Mouse (Mus musculus) embryonic facial prominence, embryonic 14.5 days (tissue): ENCODE data around the gene Cog1. TPM values are rescaled to one million over a fixed set of nuclear protein-coding genes. Genes with fewer than 3 reads are reported as not detected.
A peak's percentile ranks its signal among the peaks of the same experiment; 100 is the strongest.
"Not testable (repeated sequence)": the region's sequence is repeated elsewhere in the genome, so short reads cannot be mapped to it uniquely, and the experiment has no call there.

Source experiments
- ATAC-seq: fragments of 200-750 bp; cut with Nextera tagmentation; 2 replicates; pipeline ENCODE4 v1.8.0; 2017; ENCODE audit warnings: low read depth, moderate number of reproducible peaks, moderate TSS enrichment
- DNase-seq: peaks from one replicate; pipeline ENCODE4 v3.0.0-alpha.2; 2015; ENCODE audit warnings: low spot score
- H3K27ac ChIP-seq: fragments of 300-500 bp; sonication (generic); replicated peaks from 2 replicates; pipeline ENCODE4 v1.5.1; 2014; ENCODE audit warnings: low read depth, mild to moderate bottlenecking, low read length, moderate library complexity
- H3K27me3 ChIP-seq: fragments of 300-500 bp; sonication (generic); replicated peaks from 2 replicates; pipeline ENCODE4 v1.6.1; 2014; ENCODE audit warnings: low read length; ENCODE audit not compliant: control insufficient read depth, insufficient read depth
- H3K36me3 ChIP-seq: fragments of 300-500 bp; sonication (generic); 2 replicates; pipeline ENCODE4 v1.6.1; 2014; ENCODE audit warnings: low read length, mixed read lengths; ENCODE audit not compliant: control insufficient read depth, insufficient read depth
- H3K4me1 ChIP-seq: fragments of 300-500 bp; sonication (generic); 2 replicates; pipeline ENCODE4 v1.6.1; 2014; ENCODE audit warnings: antibody characterized with exemption, low read length; ENCODE audit not compliant: control insufficient read depth, insufficient read depth
- H3K4me2 ChIP-seq: fragments of 300-500 bp; sonication (generic); 2 replicates; pipeline ENCODE4 v1.6.1; 2014; ENCODE audit warnings: low read depth, mild to moderate bottlenecking, low read length, moderate library complexity, mixed read lengths
- H3K4me3 ChIP-seq: fragments of 300-500 bp; sonication (generic); 2 replicates; pipeline ENCODE4 v1.5.1; 2014; ENCODE audit warnings: low read depth, mild to moderate bottlenecking, low read length
- H3K9ac ChIP-seq: fragments of 300-500 bp; sonication (generic); 2 replicates; pipeline ENCODE4 v1.6.1; 2014; ENCODE audit warnings: low read depth, mild to moderate bottlenecking, low read length, moderate library complexity, mixed read lengths
- H3K9me3 ChIP-seq: fragments of 300-500 bp; sonication (generic); 2 replicates; pipeline ENCODE4 v1.6.1; 2016; ENCODE audit warnings: low read length; ENCODE audit not compliant: control insufficient read depth
- WGBS: fragments of 180-500 bp; shearing (Covaris S2); extraction: QIAGEN DNeasy Blood & Tissue Kit; methylation state at CpG from one replicate; pipeline ENCODE4 v1.1.7; 2014; 5-methylcytosine and 5-hydroxymethylcytosine counted together
- polyA plus RNA-seq: library from polyadenylated mRNA; unstranded; fragments of >200 nt; fragmentation: Nextera tagmentation; extraction: Ambion mirVana; gene quantifications from 2 replicates; pipeline ENCODE4 v1.2.1, GENCODE M21; 2014

Cog1 gene
- polyA plus RNA-seq, 1 experiment from 2014 or later, result 23.4 TPM

- H3K4me1 ChIP-seq, result 0 out of 2 replicates have a peak, but pooled peaks cover 5% of the 10 kb centered on the region
- DNase-seq, result peak; percentile 75
- H3K9ac ChIP-seq, result no peak overlapping the region
- H3K9me3 ChIP-seq, result no peaks in the 10 kb centered on the region
- no peak overlapping the region for H3K4me2 ChIP-seq
- no peak overlapping the region for H3K4me3 ChIP-seq
- WGBS, result 38% methylated on average over 18 of the region's 18 CpGs
- 0 out of 2 replicates have a peak overlapping the region, but pooled peaks have one; percentile 2 for H3K27ac ChIP-seq
- H3K36me3 ChIP-seq, result peaks cover 82% of the 10 kb centered on the region
- ATAC-seq, result no peak
- no peaks in the 10 kb centered on the region for H3K27me3 ChIP-seq
Observed at GRCm38 (mm10) chr11:113654561-113655270, 5.7 kb downstream of the Cog1 start.

- Histone ChIP-seq H3K9ac (no peak overlapping the region), H3K9me3 (no peaks in the 10 kb centered on the region), H3K4me2 (no peak overlapping the region), H3K4me1 (no peaks in the 10 kb centered on the region), H3K4me3 (no peak overlapping the region), H3K27ac (no peak overlapping the region), H3K36me3 (peaks cover 98% of the 10 kb centered on the region), H3K27me3 (no peaks in the 10 kb centered on the region)
- ATAC-seq (no peak), DNase-seq (no peak)
- 96% methylated on average over 8 of the region's 8 CpGs for WGBS
Observed at GRCm38 (mm10) chr11:113656511-113656932, 7.6 kb downstream of the Cog1 start.

GRCm38 (mm10) chr11:113657221-113657620 lies 8.3 kb downstream of the Cog1 start:
- 49% methylated on average over 4 of the region's 4 CpGs for WGBS
- H3K4me1 ChIP-seq, result no peaks in the 10 kb centered on the region
- H3K27me3 ChIP-seq, result no peaks in the 10 kb centered on the region
- ATAC-seq (no peak), DNase-seq (no peak)
- no peak overlapping the region for H3K4me2 ChIP-seq
- H3K27ac ChIP-seq, result no peak overlapping the region
- no peak overlapping the region for H3K9ac ChIP-seq
- no peaks in the 10 kb centered on the region for H3K9me3 ChIP-seq
- peaks cover 98% of the 10 kb centered on the region for H3K36me3 ChIP-seq
- H3K4me3 ChIP-seq, result no peak overlapping the region

GRCm38 (mm10) chr11:113658319-113658718 lies 9.3 kb downstream of the Cog1 start:
- H3K36me3 ChIP-seq, result peaks cover 97% of the 10 kb centered on the region
- no peaks in the 10 kb centered on the region for H3K9me3 ChIP-seq
- DNase-seq, result no peak
- ATAC-seq, result no peak
- no peak overlapping the region for H3K9ac ChIP-seq
- H3K27me3 ChIP-seq, result no peaks in the 10 kb centered on the region
- no peak overlapping the region for H3K4me2 ChIP-seq
- H3K27ac ChIP-seq, result no peak overlapping the region
- H3K4me1 ChIP-seq, result no peaks in the 10 kb centered on the region
- H3K4me3 ChIP-seq, result no peak overlapping the region
- WGBS, result 94% methylated on average over 8 of the region's 8 CpGs

- H3K27me3 ChIP-seq, result no peaks in the 10 kb centered on the region
- WGBS, result 82% methylated on average over 4 of the region's 4 CpGs
- no peak overlapping the region for H3K9ac ChIP-seq
- no peak for ATAC-seq
- H3K4me2 ChIP-seq, result no peak overlapping the region
- no peaks in the 10 kb centered on the region for H3K9me3 ChIP-seq
- H3K4me3 ChIP-seq, result no peak overlapping the region
- H3K4me1 ChIP-seq, result no peaks in the 10 kb centered on the region
- H3K36me3 ChIP-seq, result peaks cover 97% of the 10 kb centered on the region
- H3K27ac ChIP-seq, result no peak overlapping the region
- DNase-seq, result no peak
Observed at GRCm38 (mm10) chr11:113658763-113659162, 9.8 kb downstream of the Cog1 start.

- DNase-seq, H3K27ac ChIP-seq, H3K9me3 ChIP-seq, H3K27me3 ChIP-seq, H3K9ac ChIP-seq, H3K4me1 ChIP-seq, ATAC-seq, H3K4me3 ChIP-seq, H3K4me2 ChIP-seq: not testable (repeated sequence)
- WGBS, result 96% methylated on average over 3 of the region's 3 CpGs
- peaks cover 92% of the 10 kb centered on the region for H3K36me3 ChIP-seq
Observed at GRCm38 (mm10) chr11:113660213-113660612, 11.2 kb downstream of the Cog1 start.

GRCm38 (mm10) chr11:113660940-113661339 lies 12.0 kb downstream of the Cog1 start:
- no peak for ATAC-seq
- 87% methylated on average over 11 of the region's 11 CpGs for WGBS

GRCm38 (mm10) chr11:113661835-113662351 lies 12.9 kb downstream of the Cog1 start:
- Histone ChIP-seq H3K4me1 (no peaks in the 10 kb centered on the region), H3K27ac (no peak overlapping the region), H3K4me3 (no peak overlapping the region), H3K27me3 (no peaks in the 10 kb centered on the region), H3K4me2 (no peak overlapping the region), H3K9me3 (no peaks in the 10 kb centered on the region), H3K9ac (no peak overlapping the region), H3K36me3 (peaks cover 75% of the 10 kb centered on the region)
- WGBS, result 94% methylated on average over 18 of the region's 18 CpGs
- ATAC-seq, result no peak
- no peak for DNase-seq

More at GRCm38 (mm10) chr11:113660940-113661339, 12.0 kb downstream of the Cog1 start:
- no peaks in the 10 kb centered on the region for H3K9me3 ChIP-seq
- H3K4me1 ChIP-seq, result no peaks in the 10 kb centered on the region
- H3K36me3 ChIP-seq, result peaks cover 85% of the 10 kb centered on the region
- DNase-seq, result no peak
- no peak overlapping the region for H3K9ac ChIP-seq
- H3K4me2 ChIP-seq, result no peak overlapping the region
- H3K4me3 ChIP-seq, result no peak overlapping the region
- H3K27ac ChIP-seq, result no peak overlapping the region
- H3K27me3 ChIP-seq, result no peaks in the 10 kb centered on the region

- peaks cover 60% of the 10 kb centered on the region for H3K36me3 ChIP-seq
- no peak for ATAC-seq
Observed at GRCm38 (mm10) chr11:113664279-113664678, 15.3 kb downstream of the Cog1 start.

More at GRCm38 (mm10) chr11:113664279-113664678, 15.3 kb downstream of the Cog1 start:
- no peak for DNase-seq
- no peak overlapping the region for H3K9ac ChIP-seq
- WGBS, result 81% methylated on average over 2 of the region's 2 CpGs
- no peaks in the 10 kb centered on the region for H3K4me1 ChIP-seq
- no peak overlapping the region for H3K27ac ChIP-seq
- H3K4me2 ChIP-seq, result no peak overlapping the region
- H3K9me3 ChIP-seq, result no peaks in the 10 kb centered on the region
- H3K27me3 ChIP-seq, result no peaks in the 10 kb centered on the region
- H3K4me3 ChIP-seq, result no peak overlapping the region
